Mouse (Mus musculus) left cerebral cortex, adult 2 months (tissue): ENCODE measurements around the gene Kcnf1. TPM values are rescaled to one million over a fixed set of nuclear protein-coding genes. Genes with fewer than 3 reads are reported as not detected.
"Not testable (repeated sequence)": the region's sequence is repeated elsewhere in the genome, so short reads cannot be mapped to it uniquely, and the experiment has no call there.

ENCODE experiments used
- DNase-seq, 2 experiments: peaks; one replicate each; pipeline ENCODE4 v3.0.0; 2021 to 2022; ENCODE audit warnings: low spot score in 2 of 2, mixed read lengths in 1 of 2; ENCODE audit errors: extremely low spot score in 1 of 2
- H3K27ac ChIP-seq: fragments of 200-600 bp; 2 replicates; pipeline ENCODE4 v1.8.1; 2022
- H3K4me3 ChIP-seq: fragments of 200-600 bp; 2 replicates; pipeline ENCODE4 v1.8.1; 2022
- CTCF ChIP-seq: fragments of 200-600 bp; IDR thresholded peaks from 2 replicates; pipeline ENCODE4 v1.8.1; 2022; ENCODE audit warnings: antibody characterized with exemption, mild to moderate bottlenecking, moderate library complexity
- intact Hi-C: fragments of 180-260 bp; cut with DNase I; formaldehyde crosslinking; loops from one replicate; pipeline ENCODE4 v1.15.1; 2025
- total RNA-seq, 2 experiments: library from RNA; stranded (reverse); gene quantifications; 2 replicates each; pipeline ENCODE4 v1.2.3; 2021

The Kcnf1 gene
- total RNA-seq, 2 experiments from 2014 or later: 115 to 117 TPM

DNA sequence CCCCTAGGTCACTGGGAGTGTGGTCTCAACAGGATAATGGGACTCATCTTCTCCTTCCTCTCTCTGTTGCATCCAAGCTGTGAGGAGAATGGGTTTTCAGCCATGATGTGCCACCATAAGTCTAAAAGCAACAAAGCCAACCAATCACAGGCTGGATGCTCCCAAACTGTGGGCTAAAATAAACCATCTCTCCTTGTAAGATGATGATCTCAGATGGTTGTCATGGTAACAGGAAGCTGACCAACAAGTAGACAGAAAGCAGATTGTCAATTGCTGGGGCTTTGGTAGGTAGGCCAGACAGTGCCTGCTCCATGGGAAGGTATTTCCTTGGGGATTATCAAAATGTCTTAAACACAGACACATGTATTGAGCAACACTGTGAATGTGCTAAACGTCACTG is 20.9 kb downstream of the Kcnf1 start:
- intact Hi-C loops: loop anchor here (5.0 kb wide), 1 partner anchor 68 kb away; no protein-coding TSS in a partner anchor
- no peak for TF ChIP-seq CTCF
- no peak for DNase-seq
- Histone ChIP-seq H3K27ac (peak overlapping the region; percentile 28; the same call in 1 of the 2 replicates), H3K4me3 (no peak overlapping the region)

DNA sequence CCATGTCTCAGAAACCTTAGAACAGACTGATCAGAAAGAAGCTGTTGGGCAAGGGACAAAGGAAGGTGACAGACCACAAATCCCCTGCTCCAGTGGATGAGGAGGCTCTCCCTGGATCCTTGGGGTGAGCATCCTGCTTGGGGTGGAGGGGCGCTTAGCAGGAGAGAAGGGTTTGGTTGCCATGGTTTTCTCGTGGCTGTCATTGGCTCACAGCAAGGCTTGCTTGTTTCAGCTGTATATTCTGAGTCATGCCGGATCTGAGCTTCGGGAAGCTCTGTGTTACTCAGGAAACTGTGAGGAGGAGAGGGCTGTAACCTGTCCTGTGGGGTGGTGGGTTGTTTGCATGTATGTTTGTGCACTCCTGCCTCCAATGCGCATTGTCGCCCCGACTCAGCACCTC is 23.8 kb downstream of the Kcnf1 start:
- TF ChIP-seq CTCF: no peak
- intact Hi-C loops: no loop called here
- peak overlapping the region; percentile 73 for H3K27ac ChIP-seq
- DNase-seq: peak; percentile 51 to 62
- no peak overlapping the region for H3K4me3 ChIP-seq

DNA sequence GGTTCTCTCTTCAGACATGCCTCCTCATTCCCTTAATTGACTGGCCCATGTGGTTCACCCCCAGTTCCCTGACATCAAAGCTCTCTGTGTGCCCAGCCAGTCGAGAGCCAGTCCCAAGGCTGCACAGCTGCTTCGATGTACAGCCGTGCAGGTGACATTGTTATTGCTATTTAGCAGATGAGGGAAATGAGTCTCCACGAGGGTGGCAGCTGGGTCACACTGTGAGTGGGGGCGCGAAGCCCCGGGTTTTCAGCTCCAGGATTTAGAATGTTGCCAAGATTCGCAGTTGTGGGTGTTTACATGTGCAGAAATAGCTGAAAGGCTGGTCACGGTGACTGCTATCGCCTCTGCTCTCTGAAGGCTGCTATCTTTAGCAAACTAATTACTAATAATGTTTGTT is 27.8 kb downstream of the Kcnf1 start:
- TF ChIP-seq CTCF: no peak
- Histone ChIP-seq H3K4me3 (no peak overlapping the region), H3K27ac (no peak overlapping the region)
- intact Hi-C loops: no loop called here
- peak in 1 of 2 experiments; percentile 53 for DNase-seq

DNA sequence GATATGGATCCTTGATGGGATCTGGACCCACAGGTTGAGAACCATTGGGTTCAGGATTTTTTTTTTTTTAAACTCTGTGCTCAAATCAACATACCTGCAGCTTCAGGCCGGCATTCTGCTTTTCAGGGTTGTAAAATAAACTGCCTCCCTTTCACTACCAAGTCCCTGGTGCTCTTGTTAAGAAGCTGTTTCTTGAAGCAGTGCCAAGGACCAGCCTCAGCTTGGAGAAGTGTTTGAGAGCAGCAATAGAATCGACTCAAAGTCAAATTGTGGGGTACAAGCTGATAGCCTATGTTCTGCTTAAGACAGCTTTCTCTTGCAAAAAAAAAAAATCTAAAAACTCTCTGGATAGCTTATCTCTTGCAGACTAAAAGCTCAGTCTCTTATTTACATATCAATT is 34.9 kb downstream of the Kcnf1 start:
- no peak for DNase-seq
- no peak for TF ChIP-seq CTCF
- no peak overlapping the region for H3K4me3 ChIP-seq
- H3K27ac ChIP-seq: no peak overlapping the region
- intact Hi-C loops: no loop called here

DNA sequence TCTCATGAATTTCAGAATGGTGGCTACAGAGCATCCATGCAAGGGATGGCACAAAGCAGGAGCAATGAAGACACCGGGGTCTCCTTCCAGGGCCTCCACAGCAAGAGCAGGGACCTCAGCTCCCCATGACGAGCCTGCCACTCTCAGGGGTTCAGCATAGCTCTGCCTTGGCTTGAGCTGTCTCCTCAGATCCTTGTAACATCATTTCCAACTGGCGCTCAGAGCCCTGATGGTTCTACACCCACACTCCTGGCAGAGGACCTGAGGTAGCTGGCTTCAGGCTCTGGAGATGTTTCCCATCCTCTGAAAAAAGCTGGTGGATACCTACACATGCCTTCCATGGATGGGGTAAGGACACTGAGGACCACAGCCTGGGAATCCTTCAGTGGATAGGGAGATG is 36.3 kb downstream of the Kcnf1 start:
- DNase-seq: peak in 1 of 2 experiments; percentile 30
- Histone ChIP-seq H3K4me3 (no peak overlapping the region), H3K27ac (peak overlapping the region; percentile 38; the same call in 1 of the 2 replicates)
- TF ChIP-seq CTCF: no peak
- intact Hi-C loops: no loop called here

DNA sequence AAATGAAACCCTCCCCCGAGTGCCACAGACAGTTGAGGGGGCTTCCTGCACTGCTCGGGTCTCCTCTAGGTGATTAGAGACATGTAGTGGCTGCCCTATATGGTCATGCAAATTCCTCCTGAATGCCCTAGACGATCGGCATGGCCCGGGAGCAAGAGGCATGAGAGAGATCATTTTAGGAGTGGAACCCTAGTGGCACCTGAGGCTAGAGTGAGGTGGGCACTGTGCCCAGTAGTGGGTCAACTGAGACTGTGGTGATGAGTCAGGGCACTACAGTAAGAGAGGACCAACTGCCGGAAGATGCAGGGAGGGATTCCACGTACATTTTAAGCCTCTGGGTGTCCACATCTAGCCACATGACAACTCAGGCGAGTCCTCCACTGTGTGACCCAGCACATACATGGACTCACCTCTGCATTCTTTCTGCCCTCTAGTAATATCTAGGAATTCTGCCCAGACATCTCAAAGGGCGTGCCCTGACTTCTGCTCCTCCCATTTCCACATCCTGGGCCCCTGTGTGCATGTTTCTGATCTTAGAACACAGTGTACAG is 42.1 kb downstream of the Kcnf1 start:
- TF ChIP-seq CTCF: no peak
- Histone ChIP-seq H3K4me3 (no peak overlapping the region), H3K27ac (no peak overlapping the region)
- DNase-seq: no peak
- intact Hi-C loops: no loop called here

DNA sequence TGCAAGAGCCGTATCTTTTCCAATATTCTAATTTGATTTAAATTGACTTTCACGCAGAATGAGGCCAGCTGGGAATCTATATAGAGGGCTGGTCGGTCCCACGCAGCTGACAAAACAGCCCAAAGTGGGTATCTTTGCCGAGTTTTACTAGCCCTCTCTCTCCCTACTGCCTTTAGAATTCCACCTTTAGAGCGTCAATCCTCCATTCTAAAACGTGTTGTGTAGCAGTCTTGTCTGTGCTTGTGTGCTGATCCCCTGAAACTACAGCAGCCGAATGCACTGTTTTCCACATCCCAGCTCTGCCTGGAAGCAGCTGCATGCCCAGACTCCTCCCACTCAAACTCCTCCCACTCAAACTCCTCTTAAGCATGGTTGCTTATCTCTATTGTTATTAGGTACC is 44.4 kb downstream of the Kcnf1 start:
- TF ChIP-seq CTCF: no peak
- intact Hi-C loops: no loop called here
- H3K27ac ChIP-seq: peak overlapping the region; percentile 63; the same call in 1 of the 2 replicates
- no peak for DNase-seq
- no peak overlapping the region for H3K4me3 ChIP-seq

DNA sequence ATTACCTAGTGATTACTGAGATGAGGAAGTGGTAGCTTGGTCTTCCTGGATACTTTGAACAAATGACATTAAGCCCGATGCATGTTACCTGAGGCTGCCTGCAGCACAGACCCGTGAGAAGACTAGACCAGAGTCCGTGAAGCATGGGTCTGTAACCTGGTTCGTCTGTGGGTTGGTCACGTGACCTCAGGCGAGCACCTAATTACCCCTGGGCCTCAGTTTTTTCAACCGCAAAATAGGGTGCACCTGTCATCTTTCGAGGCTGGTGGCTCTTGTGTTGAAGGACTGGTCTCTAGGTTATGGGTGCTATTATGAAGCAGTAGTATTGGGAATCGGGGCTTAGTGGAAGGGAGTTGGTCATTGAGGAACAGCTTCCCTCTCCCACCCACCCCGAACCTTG is 45.1 kb downstream of the Kcnf1 start:
- no peak overlapping the region for H3K4me3 ChIP-seq
- no peak for DNase-seq
- TF ChIP-seq CTCF: no peak
- no peak overlapping the region; the same call in 1 of the 2 replicates for H3K27ac ChIP-seq
- intact Hi-C loops: no loop called here

DNA sequence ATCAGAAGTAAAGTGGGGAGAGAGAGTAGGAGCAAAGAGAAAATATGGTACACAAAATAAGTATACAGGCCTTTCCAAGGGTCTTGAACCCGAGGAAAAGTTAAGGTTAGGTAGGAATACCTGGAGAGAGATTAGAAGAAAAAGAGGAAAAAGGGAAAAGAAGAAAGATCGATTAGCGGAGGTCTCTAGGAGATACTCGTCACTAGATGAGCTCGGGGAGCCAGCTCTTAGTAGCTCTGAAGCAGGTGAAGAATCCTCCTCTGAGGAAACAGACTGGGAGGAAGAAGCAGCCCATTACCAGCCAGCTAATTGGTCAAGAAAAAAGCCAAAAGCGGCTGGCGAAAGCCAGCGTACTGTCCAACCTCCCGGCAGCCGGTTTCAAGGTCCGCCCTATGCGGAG is 53.8 kb downstream of the Kcnf1 start:
- H3K4me3 ChIP-seq, DNase-seq, intact Hi-C loops, H3K27ac ChIP-seq: not testable (repeated sequence)

Other genes starting within 250 kb of the Kcnf1 start
- gene Pqlc3, start 176.5 kb downstream of the Kcnf1 start, total RNA-seq: 1 to 10 TPM; 1.2 to 1.3 TPM
- gene 2410004P03Rik, start 165.2 kb downstream of the Kcnf1 start, total RNA-seq: 1 to 10 TPM in 1 of 2 experiments, under 1 TPM in 1; 0.57 to 1.1 TPM
- gene Pdia6, start 89.7 kb upstream of the Kcnf1 start, total RNA-seq: 100 to 1,000 TPM; 137 to 144 TPM
- 1 to 10 TPM; 3.2 to 5.8 TPM for gene Atp6v1c2, start 152.5 kb upstream of the Kcnf1 start, total RNA-seq
- gene Nol10, start 171.6 kb upstream of the Kcnf1 start, total RNA-seq: 10 to 100 TPM; 20.5 to 21.4 TPM